Mouse (Mus musculus) yolk sac, embryonic 10.5 days (tissue): ENCODE measurements around the gene Ddx25.
A peak's percentile ranks its signal among the peaks of the same experiment; 100 is the strongest.

Experiments
- DNase-seq: peaks from one replicate; pipeline ENCODE4 v3.0.0-alpha.2; 2017; ENCODE audit warnings: low spot score

Gene Ddx25

DNA sequence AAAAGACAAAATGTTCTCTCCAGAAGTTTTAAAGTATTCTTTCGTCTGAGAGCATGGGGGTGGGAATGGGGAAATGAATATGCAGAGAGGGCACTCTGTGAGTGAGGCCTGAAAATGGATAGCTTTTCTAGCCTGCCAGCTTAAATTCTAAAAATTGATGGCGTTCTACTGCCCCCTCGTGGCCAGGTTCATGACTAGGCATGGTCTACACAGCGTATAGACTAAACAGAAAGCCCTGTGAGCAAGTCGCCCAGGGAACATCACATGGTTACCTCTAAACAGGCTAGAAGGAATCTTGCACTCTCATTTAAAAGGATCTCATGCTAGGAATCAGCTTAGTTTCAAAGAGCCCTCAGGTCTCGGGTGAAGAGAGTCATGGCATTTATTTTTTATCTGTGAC, 16.8 kb downstream of the Ddx25 start:
- peak; percentile 57 for DNase-seq

- no peak for DNase-seq
Measured at GRCm38 (mm10) chr9:35541024-35541423, 17.3 kb downstream of the Ddx25 start.

DNA sequence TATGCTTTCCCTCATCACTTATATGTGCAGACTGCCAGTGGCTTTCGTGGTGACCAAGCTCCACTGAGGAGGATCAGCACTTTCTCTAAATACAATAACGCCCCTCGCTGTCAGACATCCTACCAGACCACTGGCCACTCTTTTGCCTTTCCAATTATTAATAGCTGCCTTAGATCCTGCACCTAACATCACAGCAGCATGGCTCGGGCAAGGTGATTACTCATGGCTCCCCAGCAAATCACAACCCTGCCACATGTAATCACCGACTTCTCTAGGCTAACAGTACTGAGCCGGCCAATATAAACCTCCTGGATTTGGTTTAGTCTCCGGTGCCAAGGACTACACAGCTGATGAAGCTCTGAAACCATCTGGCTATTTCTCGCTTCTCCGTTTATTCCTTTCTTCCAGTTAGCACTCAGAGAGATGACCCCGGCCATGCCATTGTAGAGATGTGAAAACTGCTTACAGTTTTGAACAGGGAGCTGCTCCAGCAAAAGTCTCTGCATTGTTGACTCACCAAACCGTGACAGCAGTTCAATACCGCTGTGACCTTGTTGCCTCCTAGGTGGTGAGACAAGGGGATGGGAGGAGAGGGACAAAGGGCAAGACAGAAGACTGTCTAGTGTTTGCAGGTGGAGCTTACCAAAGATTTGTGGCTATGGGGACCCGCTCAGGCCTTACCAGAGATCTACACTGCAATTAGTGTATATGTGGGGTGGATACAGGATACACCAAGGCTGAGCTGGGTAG, 19.2 kb downstream of the Ddx25 start:
- DNase-seq = peak; percentile 63

DNA sequence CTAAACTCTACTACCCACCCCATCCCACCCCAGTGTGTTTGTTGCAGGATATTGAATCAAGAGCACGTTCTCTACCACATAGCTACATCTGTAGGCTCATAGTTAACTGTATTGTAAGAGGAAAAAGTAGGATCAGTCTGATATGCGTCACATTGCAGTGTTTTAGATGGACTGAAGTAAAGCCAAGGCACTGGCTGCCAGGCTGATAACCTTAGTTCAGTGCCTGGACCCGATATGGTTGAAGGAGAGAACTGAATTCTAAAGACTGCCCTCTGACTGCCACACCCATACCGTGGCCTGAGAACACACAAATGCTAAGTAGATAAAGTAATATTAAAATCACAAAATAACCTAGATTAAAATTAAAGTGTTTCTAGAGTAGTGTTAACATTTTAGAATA, 22.5 kb downstream of the Ddx25 start:
- no peak for DNase-seq

GRCm38 (mm10) chr9:35535110-35535509, 23.2 kb downstream of the Ddx25 start:
- DNase-seq = peak; percentile 63

- DNase-seq = no peak
Measured at GRCm38 (mm10) chr9:35533266-35533665, 25.1 kb downstream of the Ddx25 start.

DNA sequence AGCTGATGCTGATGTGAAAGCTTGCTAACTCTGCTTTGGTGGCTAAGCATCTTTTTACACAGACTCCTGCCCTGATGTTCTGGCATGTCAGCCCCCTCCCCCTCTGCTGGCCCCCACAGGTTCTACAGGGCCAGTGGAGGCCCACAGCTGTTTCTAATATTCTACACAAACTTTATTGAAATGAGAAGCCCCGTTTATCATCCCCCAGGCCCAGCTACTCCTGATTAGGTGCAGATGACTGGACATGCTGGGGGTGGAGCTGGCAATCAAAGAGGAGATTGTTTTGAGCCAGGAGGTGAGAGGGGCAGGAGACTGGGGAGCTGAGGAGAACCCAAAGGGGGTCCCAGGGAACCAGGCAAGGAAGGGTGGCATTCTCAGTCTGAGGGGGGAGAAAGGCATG, 28.5 kb downstream of the Ddx25 start:
- DNase-seq = peak; percentile 16

DNA sequence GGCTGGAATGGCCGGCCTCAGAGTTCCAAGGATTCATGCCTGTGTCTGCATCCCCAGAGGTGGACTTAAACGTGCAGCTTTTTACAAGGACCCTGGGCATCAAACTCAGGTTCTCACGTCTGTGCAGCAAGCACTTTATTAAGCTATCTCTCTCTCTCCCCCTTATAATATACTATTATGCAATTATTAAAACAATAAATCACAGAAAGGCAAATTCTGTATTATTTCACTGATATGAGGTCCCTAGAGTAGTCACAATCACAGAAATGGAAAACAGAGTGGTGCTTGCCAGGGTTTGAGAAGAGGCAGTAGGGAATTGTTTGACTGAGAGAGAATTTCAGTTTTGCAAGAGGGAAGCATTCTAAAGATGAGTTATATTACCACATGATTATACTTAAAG, 29.2 kb downstream of the Ddx25 start:
- no peak for DNase-seq

GRCm38 (mm10) chr9:35523941-35524411, 34.4 kb downstream of the Ddx25 start:
- DNase-seq = peak; percentile 41

GRCm38 (mm10) chr9:35523541-35523940, 34.8 kb downstream of the Ddx25 start:
- no peak for DNase-seq

- DNase-seq = no peak
Measured at GRCm38 (mm10) chr9:35522821-35523515, 35.4 kb downstream of the Ddx25 start.

DNA sequence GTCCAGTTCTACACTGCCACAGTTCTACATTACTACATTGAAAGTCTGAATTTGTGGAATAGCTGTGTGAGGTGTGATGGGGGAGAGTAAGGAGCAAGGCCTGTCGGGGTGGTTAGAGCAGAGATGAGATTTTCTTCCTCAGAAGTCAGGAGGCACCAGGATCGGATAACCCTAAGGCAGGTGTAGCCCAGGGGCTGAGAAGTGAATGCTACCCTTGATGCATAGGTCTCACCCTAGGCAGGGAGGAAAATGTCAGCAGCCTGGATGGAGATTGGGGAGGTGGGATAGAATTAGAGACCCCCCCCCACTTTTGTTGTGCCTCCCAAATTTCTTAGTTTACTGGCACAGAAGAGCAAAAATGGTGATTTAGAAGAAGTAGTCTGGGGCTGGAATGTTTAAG, 36.1 kb downstream of the Ddx25 start:
- no peak for DNase-seq

DNA sequence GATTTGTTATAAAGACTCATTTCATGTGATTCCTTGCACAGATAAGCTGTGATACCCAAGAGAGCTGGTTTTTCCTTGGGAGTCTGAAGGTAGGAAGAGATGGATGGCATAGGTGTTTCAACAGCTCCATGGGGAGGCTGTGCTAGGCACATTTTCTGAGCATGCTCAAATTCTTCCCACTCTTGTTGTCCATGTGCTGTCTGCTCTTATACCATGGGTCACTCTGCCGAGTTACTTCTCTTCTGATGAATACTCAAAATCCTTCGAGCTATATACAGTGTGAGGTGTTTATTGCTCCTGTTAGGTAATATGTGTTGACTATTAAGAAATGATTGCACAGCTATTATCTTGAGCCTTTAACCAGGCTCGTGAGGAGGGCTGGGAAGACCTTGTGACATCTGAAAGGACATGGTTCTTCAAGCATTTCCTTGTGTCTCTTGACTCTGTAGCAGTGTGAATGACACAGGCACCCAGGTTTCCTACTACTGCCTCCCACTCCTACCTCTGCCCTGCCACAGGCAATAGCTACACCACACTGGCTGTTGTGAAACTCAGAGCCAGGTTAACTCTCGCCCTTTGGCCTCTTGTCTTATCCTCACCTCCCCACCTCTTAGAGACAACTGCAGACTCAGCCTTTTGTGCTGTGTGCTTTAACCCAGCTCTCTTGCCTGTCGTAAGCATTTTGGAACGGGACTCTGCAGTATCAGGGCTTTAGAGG, 37.5 kb downstream of the Ddx25 start:
- DNase-seq = peak; percentile 83

GRCm38 (mm10) chr9:35518169-35518568, 40.2 kb downstream of the Ddx25 start, which contains the start of gene Gm1113:
TSS of gene Gm1113 (minus strand) at chr9:35518269.
- no peak for DNase-seq

DNA sequence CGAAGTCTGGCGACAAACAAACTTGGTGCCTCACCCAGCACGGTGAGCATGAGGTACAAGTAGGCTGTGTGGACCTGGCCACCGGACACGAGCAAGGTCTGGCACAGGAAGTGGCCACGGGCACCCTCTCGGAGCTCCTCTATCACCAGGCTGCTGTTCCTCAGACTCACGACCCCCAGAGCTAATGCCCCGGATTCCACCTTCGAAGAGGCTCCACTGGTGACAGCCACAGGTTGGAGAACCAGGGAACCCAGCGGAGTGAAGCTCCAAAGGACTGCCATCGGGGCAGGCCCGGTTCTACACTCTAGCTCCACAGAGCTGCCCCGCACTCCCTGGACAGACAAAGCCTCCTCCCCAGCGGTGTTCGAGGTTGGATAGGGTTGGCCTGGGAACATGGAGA, 41.6 kb downstream of the Ddx25 start:
- DNase-seq = no peak

GRCm38 (mm10) chr9:35516182-35516581, 42.1 kb downstream of the Ddx25 start:
- DNase-seq = no peak

GRCm38 (mm10) chr9:35513900-35514299, 44.4 kb downstream of the Ddx25 start:
- no peak for DNase-seq

DNA sequence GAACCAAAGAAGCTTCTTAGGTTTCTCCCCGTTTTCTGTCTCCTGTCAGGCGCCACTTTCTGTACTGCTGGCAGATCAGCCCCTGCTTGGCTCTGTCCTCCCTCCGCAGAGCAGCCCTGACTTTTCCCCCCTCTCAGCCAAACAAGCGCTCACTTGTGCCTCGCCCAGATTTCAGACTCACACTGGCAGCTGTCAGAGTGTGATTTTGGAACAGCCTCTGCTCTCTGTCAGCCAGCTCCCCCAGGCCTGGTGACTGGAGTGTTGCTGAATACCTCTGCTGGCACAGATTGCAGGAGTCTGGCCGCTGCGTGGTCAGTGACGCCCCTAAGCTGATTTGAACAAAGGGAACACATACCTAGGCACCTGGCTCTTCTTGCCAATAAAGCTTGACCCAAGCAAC, 50.1 kb downstream of the Ddx25 start:
- no peak for DNase-seq

- no peak for DNase-seq
Measured at GRCm38 (mm10) chr9:35502361-35503000, 55.8 kb downstream of the Ddx25 start.

- no peak for DNase-seq
Measured at GRCm38 (mm10) chr9:35499946-35500345, 58.4 kb downstream of the Ddx25 start.

- no peak for DNase-seq
Measured at GRCm38 (mm10) chr9:35495471-35495870, 62.9 kb downstream of the Ddx25 start.

GRCm38 (mm10) chr9:35494937-35495336, 63.4 kb downstream of the Ddx25 start:
- no peak for DNase-seq
